ENCODE assay signal across 21 mouse cellular contexts in the genomic region with DNA sequence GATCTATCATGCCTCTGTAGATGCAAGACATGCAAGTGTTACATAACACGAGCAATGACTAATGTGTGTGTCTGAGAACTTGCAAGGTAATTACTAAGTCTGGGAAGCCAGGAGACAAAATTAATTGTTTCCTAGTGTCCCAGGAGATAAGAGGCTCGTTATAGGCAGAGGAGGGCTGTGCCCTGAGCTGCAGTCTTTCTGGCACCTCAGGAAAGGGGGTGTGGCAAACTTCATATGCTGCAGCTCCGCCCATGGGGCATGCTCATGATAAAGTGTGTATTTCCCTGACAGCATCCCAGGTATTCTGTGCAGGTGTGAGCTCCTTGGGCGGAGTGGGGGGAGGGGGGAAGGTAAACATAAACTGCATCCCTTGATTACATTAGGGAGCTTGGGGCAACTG. TPM values are rescaled to one million over a fixed set of nuclear protein-coding genes. Genes with fewer than 3 reads are reported as not detected.
DNase-seq lines count a peak whose midpoint lies in the region; ATAC-seq and TF ChIP-seq lines count a peak whose summit lies in the region.
"Had no signal": no experiment of that assay in that cellular context is flagged by ENCODE, and none has a peak within 500 bp of the region (broad histone marks: within the 10 kb centered on the region; RNA-seq: fewer than 3 reads in every experiment).

No protein-coding gene starts in this region.

- no peaks in the 10 kb centered on the region for H3K9me3 ChIP-seq in embryonic facial prominence, embryonic 14.5 days (ENCODE audit: control insufficient read depth, low read length)
- no peaks in the 10 kb centered on the region for H3K9me3 ChIP-seq in embryonic facial prominence, embryonic 10.5 days
- H3K9me3 ChIP-seq in G1E (replicated peaks) = peaks cover 9% of the 10 kb centered on the region
- no peaks in the 10 kb centered on the region for H3K9me3 ChIP-seq in hindbrain, embryonic 16.5 days (ENCODE audit: control insufficient read depth, low read length)
- no peaks in the 10 kb centered on the region for H3K9me3 ChIP-seq in liver, embryonic 14.5 days (ENCODE audit: control insufficient read depth, low read length)
- no peaks in the 10 kb centered on the region for H3K9me3 ChIP-seq in midbrain, embryonic 13.5 days
- H3K9me3 ChIP-seq: forebrain, embryonic 15.5 days; heart, embryonic 15.5 days; limb, embryonic 15.5 days; neural tube, embryonic 12.5 days; stomach, embryonic 15.5 days had no signal

- TF ChIP-seq CTCF in G1E (IDR thresholded peaks at IDR 0.05; ENCODE audit: low read depth, low read length) = no peak
- no peak for TF ChIP-seq CTCF in liver, embryonic 14.5 days (IDR thresholded peaks at IDR 0.05; ENCODE audit: low read depth)

- ATAC-seq in embryonic facial prominence, embryonic 14.5 days (ENCODE audit: low read depth) = peak; percentile 64; the same call in 1 of the 2 replicates
- ATAC-seq in G1E (ENCODE audit: extremely low read depth, insufficient number of reproducible peaks, low FRiP score, poor library complexity, severe bottlenecking) = peak; percentile 77
- ATAC-seq in hindbrain, embryonic 16.5 days = peak; percentile 58; the same call in 1 of the 2 replicates
- peak; percentile 49; the same call in 1 of the 2 replicates for ATAC-seq in liver, embryonic 14.5 days (ENCODE audit: insufficient read depth)
- ATAC-seq in midbrain, embryonic 13.5 days = no peak
- ATAC-seq: CD4-positive, CD25-positive, alpha-beta regulatory T cell, adult 4 months; forebrain, embryonic 15.5 days; lung, postnatal 0 days had no signal

- H3K27ac ChIP-seq in embryonic facial prominence, embryonic 14.5 days (replicated peaks; ENCODE audit: low read depth, low read length) = no peak overlapping the region
- H3K27ac ChIP-seq in embryonic facial prominence, embryonic 10.5 days (replicated peaks) = no peak overlapping the region
- H3K27ac ChIP-seq in hindbrain, embryonic 16.5 days (ENCODE audit: low read depth, low read length) = no peak overlapping the region
- H3K27ac ChIP-seq in liver, embryonic 14.5 days = no peak overlapping the region
- H3K27ac ChIP-seq in midbrain, embryonic 13.5 days = no peak overlapping the region
- H3K27ac ChIP-seq: forebrain, embryonic 15.5 days; heart, embryonic 15.5 days; limb, embryonic 15.5 days; neural tube, embryonic 12.5 days; stomach, embryonic 15.5 days had no signal

- no peaks in the 10 kb centered on the region for H3K4me1 ChIP-seq in embryonic facial prominence, embryonic 14.5 days (ENCODE audit: control insufficient read depth, insufficient read depth, low read length)
- H3K4me1 ChIP-seq in embryonic facial prominence, embryonic 10.5 days = peaks cover 16% of the 10 kb centered on the region
- peaks cover 55% of the 10 kb centered on the region for H3K4me1 ChIP-seq in G1E (ENCODE audit: insufficient read depth, low read depth, low read length)
- H3K4me1 ChIP-seq in hindbrain, embryonic 16.5 days (ENCODE audit: control insufficient read depth, insufficient read depth, low read depth, low read length) = no peaks in the 10 kb centered on the region
- H3K4me1 ChIP-seq in liver, embryonic 14.5 days (replicated peaks; ENCODE audit: control insufficient read depth in 2 of 2, insufficient read depth in 2 of 2, low read length in 1 of 2) = peaks cover 2 to 5% of the 10 kb centered on the region in 2 experiments
- peaks cover 8% of the 10 kb centered on the region for H3K4me1 ChIP-seq in midbrain, embryonic 13.5 days (replicated peaks)
- H3K4me1 ChIP-seq: limb, embryonic 15.5 days; stomach, embryonic 15.5 days had no signal

- 49% methylated on average over 4 of the region's 4 CpGs for WGBS in embryonic facial prominence, embryonic 14.5 days
- WGBS in embryonic facial prominence, embryonic 10.5 days = 54% methylated on average over 4 of the region's 4 CpGs
- 61% methylated on average over 4 of the region's 4 CpGs for WGBS in hindbrain, embryonic 16.5 days
- 17% methylated on average over 4 of the region's 4 CpGs for WGBS in liver, embryonic 14.5 days (ENCODE audit: insufficient replicate concordance)
- 66% methylated on average over 4 of the region's 4 CpGs for WGBS in midbrain, embryonic 13.5 days

- H3K9ac ChIP-seq in embryonic facial prominence, embryonic 14.5 days (ENCODE audit: low read depth, low read length) = no peak overlapping the region
- H3K9ac ChIP-seq in hindbrain, embryonic 16.5 days (ENCODE audit: low read depth, low read length) = no peak overlapping the region
- H3K9ac ChIP-seq in liver, embryonic 14.5 days (replicated peaks) = no peak overlapping the region
- H3K9ac ChIP-seq in midbrain, embryonic 13.5 days (replicated peaks) = no peak overlapping the region
- H3K9ac ChIP-seq: forebrain, embryonic 15.5 days; heart, embryonic 15.5 days; limb, embryonic 15.5 days; neural tube, embryonic 12.5 days; stomach, embryonic 15.5 days had no signal

- no peaks in the 10 kb centered on the region for H3K27me3 ChIP-seq in embryonic facial prominence, embryonic 14.5 days (replicated peaks; ENCODE audit: control insufficient read depth, insufficient read depth, low read length)
- no peaks in the 10 kb centered on the region for H3K27me3 ChIP-seq in embryonic facial prominence, embryonic 10.5 days (replicated peaks; ENCODE audit: low read depth, poor library complexity, severe bottlenecking)
- no peaks in the 10 kb centered on the region for H3K27me3 ChIP-seq in G1E (ENCODE audit: insufficient read depth, low read length)
- H3K27me3 ChIP-seq in hindbrain, embryonic 16.5 days (replicated peaks; ENCODE audit: control insufficient read depth, insufficient read depth, low read length) = no peaks in the 10 kb centered on the region
- no peaks in the 10 kb centered on the region for H3K27me3 ChIP-seq in liver, embryonic 14.5 days (ENCODE audit: control insufficient read depth, insufficient read depth, low read length)
- H3K27me3 ChIP-seq in midbrain, embryonic 13.5 days = no peaks in the 10 kb centered on the region
- H3K27me3 ChIP-seq: forebrain, embryonic 15.5 days; heart, embryonic 15.5 days; limb, embryonic 15.5 days; neural tube, embryonic 12.5 days; stomach, embryonic 15.5 days had no signal

- H3K36me3 ChIP-seq in embryonic facial prominence, embryonic 14.5 days (ENCODE audit: control insufficient read depth, insufficient read depth, low read length) = no peaks in the 10 kb centered on the region
- H3K36me3 ChIP-seq in embryonic facial prominence, embryonic 10.5 days (replicated peaks) = no peaks in the 10 kb centered on the region
- H3K36me3 ChIP-seq in G1E (replicated peaks) = no peaks in the 10 kb centered on the region
- H3K36me3 ChIP-seq in hindbrain, embryonic 16.5 days (ENCODE audit: control insufficient read depth, insufficient read depth, low read length) = no peaks in the 10 kb centered on the region
- H3K36me3 ChIP-seq in liver, embryonic 14.5 days (replicated peaks; ENCODE audit: control insufficient read depth, insufficient read depth, low read depth) = no peaks in the 10 kb centered on the region
- H3K36me3 ChIP-seq in midbrain, embryonic 13.5 days = no peaks in the 10 kb centered on the region
- H3K36me3 ChIP-seq: forebrain, embryonic 15.5 days; heart, embryonic 15.5 days; limb, embryonic 15.5 days; neural tube, embryonic 12.5 days; stomach, embryonic 15.5 days had no signal

- peak; percentile 48 for DNase-seq in embryonic facial prominence, embryonic 14.5 days (ENCODE audit: low spot score)
- no peak for DNase-seq in embryonic facial prominence, embryonic 10.5 days (ENCODE audit: low spot score)
- no peak for DNase-seq in G1E (ENCODE audit: low spot score)
- DNase-seq in liver, embryonic 14.5 days (ENCODE audit: low read depth in 3 of 3, low spot score in 3 of 3) = peak in 1 of 3 experiments; percentile 32
- DNase-seq in retina, embryonic 14.5 days (ENCODE audit: low spot score) = no peak
- no peak for DNase-seq in embryo, embryonic 11 days
- DNase-seq: adrenal gland, adult 8-10 months; cerebellum, adult 18-20 months; kidney, adult 8-10 months; kidney, postnatal 4 days; layer of hippocampus, postnatal 36 days had no signal

- TF ChIP-seq EP300 in liver, embryonic 14.5 days (IDR thresholded peaks at IDR 0.05; ENCODE audit: low read depth) = no peak

- H3K4me2 ChIP-seq in embryonic facial prominence, embryonic 14.5 days (ENCODE audit: low read depth, low read length) = no peak overlapping the region
- no peak overlapping the region for H3K4me2 ChIP-seq in hindbrain, embryonic 16.5 days (ENCODE audit: low read length)
- no peak overlapping the region for H3K4me2 ChIP-seq in liver, embryonic 14.5 days (ENCODE audit: low read depth)
- no peak overlapping the region for H3K4me2 ChIP-seq in midbrain, embryonic 13.5 days (replicated peaks)
- H3K4me2 ChIP-seq: forebrain, embryonic 15.5 days; heart, embryonic 15.5 days; limb, embryonic 15.5 days; neural tube, embryonic 12.5 days; stomach, embryonic 15.5 days had no signal

- H3K4me3 ChIP-seq in embryonic facial prominence, embryonic 14.5 days (ENCODE audit: low read depth, low read length) = no peak overlapping the region
- no peak overlapping the region for H3K4me3 ChIP-seq in embryonic facial prominence, embryonic 10.5 days
- no peak overlapping the region for H3K4me3 ChIP-seq in G1E (ENCODE audit: low read depth, low read length)
- H3K4me3 ChIP-seq in hindbrain, embryonic 16.5 days (ENCODE audit: low read length) = no peak overlapping the region
- H3K4me3 ChIP-seq in liver, embryonic 14.5 days (ENCODE audit: insufficient read depth in 1 of 2, low read depth in 2 of 2, low read length in 2 of 2) = no peak overlapping the region
- H3K4me3 ChIP-seq in midbrain, embryonic 13.5 days (replicated peaks) = no peak overlapping the region
- H3K4me3 ChIP-seq: forebrain, embryonic 15.5 days; heart, embryonic 15.5 days; limb, embryonic 15.5 days; neural tube, embryonic 12.5 days; stomach, embryonic 15.5 days had no signal

RNA-seq across cellular contexts. Expression of a gene that starts 9.4 kb away (rescaled TPM):
- polyA plus RNA-seq in embryonic facial prominence, embryonic 14.5 days (2014; fragmentation: Nextera tagmentation; extraction: Ambion mirVana) = 5.4 and 5.5 TPM in 2 replicates
- 2.6 and 2.7 TPM in 2 replicates for polyA plus RNA-seq in embryonic facial prominence, embryonic 10.5 days (2016; fragmentation: Nextera tagmentation; extraction: Ambion mirVana)
- total RNA-seq in G1E (2014; fragmentation: Nextera tagmentation) = 0.83 and 1.5 TPM in 2 replicates
- total RNA-seq in G1E (2017) = 0.98 and 0.99 TPM in 2 replicates
- 0.16 and 0.19 TPM in 2 replicates for polyA plus RNA-seq in G1E (2012)
- 4.4 and 5.7 TPM in 2 replicates for polyA plus RNA-seq in hindbrain, embryonic 16.5 days (2015; fragmentation: Nextera tagmentation; extraction: Ambion mirVana)
- polyA plus RNA-seq in liver, embryonic 14.5 days (2012; rRNA removed) = 0.78 and 0.95 TPM in 2 replicates
- polyA plus RNA-seq in liver, embryonic 14.5 days (2014; fragmentation: Nextera tagmentation; extraction: Ambion mirVana) = 1.6 and 2.2 TPM in 2 replicates
- polyA plus RNA-seq in midbrain, embryonic 13.5 days (2015; fragmentation: Nextera tagmentation; extraction: Ambion mirVana) = 3.0 and 3.7 TPM in 2 replicates
- total RNA-seq: granulocyte monocyte progenitor cell, adult 5-6 weeks had no signal

RNA-seq across cellular contexts. Expression of a gene that starts 39.3 kb away (rescaled TPM):
- 90.0 and 90.8 TPM in 2 replicates for polyA plus RNA-seq in embryonic facial prominence, embryonic 14.5 days (2014; fragmentation: Nextera tagmentation; extraction: Ambion mirVana)
- polyA plus RNA-seq in embryonic facial prominence, embryonic 10.5 days (2016; fragmentation: Nextera tagmentation; extraction: Ambion mirVana) = 113 and 117 TPM in 2 replicates
- 81.3 and 100 TPM in 2 replicates for total RNA-seq in G1E (2014; fragmentation: Nextera tagmentation)
- total RNA-seq in G1E (2017) = 120 and 133 TPM in 2 replicates
- polyA plus RNA-seq in G1E (2012) = 7.2 and 12.5 TPM in 2 replicates
- 74.2 and 78.7 TPM in 2 replicates for polyA plus RNA-seq in hindbrain, embryonic 16.5 days (2015; fragmentation: Nextera tagmentation; extraction: Ambion mirVana)
- polyA plus RNA-seq in liver, embryonic 14.5 days (2012; rRNA removed) = 29.7 and 45.5 TPM in 2 replicates
- polyA plus RNA-seq in liver, embryonic 14.5 days (2014; fragmentation: Nextera tagmentation; extraction: Ambion mirVana) = 50.7 and 53.7 TPM in 2 replicates
- 87.6 TPM in 2 replicates for polyA plus RNA-seq in midbrain, embryonic 13.5 days (2015; fragmentation: Nextera tagmentation; extraction: Ambion mirVana)

RNA-seq across cellular contexts. Expression of a gene that starts 51.9 kb away (rescaled TPM):
- 17.3 and 17.6 TPM in 2 replicates for polyA plus RNA-seq in embryonic facial prominence, embryonic 14.5 days (2014; fragmentation: Nextera tagmentation; extraction: Ambion mirVana)
- 15.3 and 16.7 TPM in 2 replicates for polyA plus RNA-seq in embryonic facial prominence, embryonic 10.5 days (2016; fragmentation: Nextera tagmentation; extraction: Ambion mirVana)
- total RNA-seq in G1E (2014; fragmentation: Nextera tagmentation) (88.0 and 88.8 TPM in 2 replicates), G1E (2017) (79.3 and 87.1 TPM in 2 replicates)
- polyA plus RNA-seq in G1E (2012) = 34.6 and 34.8 TPM in 2 replicates
- 12.6 and 15.1 TPM in 2 replicates for polyA plus RNA-seq in hindbrain, embryonic 16.5 days (2015; fragmentation: Nextera tagmentation; extraction: Ambion mirVana)
- 8.4 and 12.2 TPM in 2 replicates for polyA plus RNA-seq in liver, embryonic 14.5 days (2012; rRNA removed)
- polyA plus RNA-seq in liver, embryonic 14.5 days (2014; fragmentation: Nextera tagmentation; extraction: Ambion mirVana) = 11.7 and 12.6 TPM in 2 replicates
- polyA plus RNA-seq in midbrain, embryonic 13.5 days (2015; fragmentation: Nextera tagmentation; extraction: Ambion mirVana) = 33.8 and 35.1 TPM in 2 replicates
